Mouse (Mus musculus): ENCODE data around the gene Tmeff2.

- TF ChIP-seq CTCF (IDR thresholded peaks at IDR 0.05; ENCODE audit: low read depth, low read length): no peak
- TF ChIP-seq POLR2A (IDR thresholded peaks at IDR 0.05; ENCODE audit: insufficient read depth, low read length): no peak
- TF ChIP-seq EP300 (IDR thresholded peaks at IDR 0.05; ENCODE audit: insufficient read depth, low read depth, low read length): no peak
Measured at GRCm38 (mm10) chr1:51145693-51146092, 245.2 kb downstream of the Tmeff2 start.
